Mouse (Mus musculus): Measurements from ENCODE around the gene Gm20716. TPM values are rescaled to one million over a fixed set of nuclear protein-coding genes. Genes with fewer than 3 reads are reported as not detected.

The Gm20716 gene
- polyA plus RNA-seq (2012; rRNA removed) = not detected in 2 replicates

DNA sequence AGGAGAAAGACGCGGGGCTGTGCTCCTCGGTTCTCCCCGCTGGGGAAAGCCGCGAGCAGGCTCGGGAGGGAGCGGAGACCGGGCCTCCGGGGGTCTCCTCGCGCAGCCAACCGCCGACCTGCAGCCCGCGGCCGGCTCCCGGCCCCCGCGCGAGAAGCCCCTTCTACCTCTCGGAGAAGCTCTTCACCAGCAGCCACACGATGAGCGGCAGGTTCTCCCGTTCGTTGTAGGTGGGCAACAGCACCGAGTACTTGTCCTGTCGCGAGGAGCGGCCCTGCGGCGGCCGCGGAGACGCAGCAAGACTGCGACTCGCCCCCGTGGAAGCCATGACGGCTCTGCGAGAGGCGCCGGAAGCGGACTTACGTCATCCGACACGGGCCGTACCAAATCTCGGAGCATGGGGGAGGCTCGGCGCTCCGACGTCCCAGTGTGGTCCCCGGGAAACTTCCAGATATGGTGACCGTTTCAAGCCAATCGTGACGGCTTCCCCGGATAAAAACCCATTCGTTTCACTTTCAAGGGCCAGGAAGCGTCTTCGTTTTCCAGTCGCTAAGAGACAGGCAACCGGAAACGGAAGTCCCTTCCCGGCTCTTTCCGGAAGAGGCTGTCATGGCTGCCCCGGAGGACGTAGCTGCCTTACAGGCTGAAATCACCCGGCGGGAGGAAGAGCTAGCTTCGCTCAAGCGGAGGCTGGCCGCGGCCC lies at the start of gene Gm20716, which contains the start of the genes Dpm1 and Mocs3:
Gene Gm20716 (minus strand): TSS at position 339 of the 703 bp plus-strand sequence.
Gene Dpm1 (minus strand): TSS at position 566 of the 703 bp plus-strand sequence.
Gene Mocs3 (plus strand): TSS at position 597 of the 703 bp plus-strand sequence.

DNA sequence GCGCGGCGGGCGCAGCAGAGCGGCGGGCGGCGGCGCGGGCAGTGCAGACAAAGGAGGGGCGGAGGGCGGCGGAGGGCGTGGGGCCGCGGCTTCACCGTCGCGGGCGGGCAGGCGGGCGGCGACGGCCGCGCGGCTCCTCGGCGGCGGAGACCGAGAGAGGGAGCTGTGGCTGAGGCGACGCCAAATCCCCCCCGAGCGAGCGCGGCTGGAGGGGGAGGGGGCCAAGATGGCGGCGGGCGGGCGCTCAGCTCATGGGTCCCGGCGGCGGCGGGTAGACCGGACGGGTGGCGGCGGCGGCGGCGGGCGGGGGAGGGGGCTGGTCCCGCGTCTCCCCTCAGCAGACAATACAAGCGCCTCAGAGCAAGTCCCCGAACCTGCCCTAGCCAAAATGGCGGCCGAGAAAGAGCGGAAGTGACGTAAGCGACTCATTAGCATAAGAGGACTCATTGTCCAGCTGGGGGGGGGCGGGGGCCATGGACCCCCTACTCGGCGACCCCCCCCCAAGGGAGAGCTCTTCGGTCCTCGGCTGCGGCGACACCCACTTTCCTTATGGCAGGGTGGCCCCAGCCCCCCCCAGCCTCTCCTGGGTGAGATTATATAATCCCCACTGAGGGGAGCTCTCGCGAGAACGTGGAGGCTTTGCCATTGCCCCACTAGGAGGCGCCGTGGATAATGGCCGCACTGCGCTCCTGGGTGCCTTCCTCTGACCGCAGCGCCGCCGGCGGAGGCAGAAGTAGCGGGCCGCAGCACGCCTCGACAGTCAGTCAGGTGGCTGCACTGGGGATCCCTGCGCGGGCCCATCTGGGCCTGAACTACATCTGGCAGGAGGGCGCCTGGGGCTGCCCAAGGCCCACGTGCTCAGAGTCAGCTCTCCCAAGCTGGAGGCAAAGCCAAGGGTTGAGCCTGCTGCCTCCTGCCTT lies 23.2 kb downstream of the Gm20716 start, which contains the start of gene Adnp:
Gene Adnp (minus strand): TSS at position 388 of the 920 bp plus-strand sequence.

Other genes with a start within 250 kb of the Gm20716 start
- gene Ripor3, start 219.7 kb downstream of the Gm20716 start, polyA plus RNA-seq (2012; rRNA removed) = 5.0 and 12.0 TPM in 2 replicates
- gene Pard6b, start 149.4 kb downstream of the Gm20716 start, polyA plus RNA-seq (2012; rRNA removed) = 10.2 and 13.0 TPM in 2 replicates
- gene Adnp, start 23.3 kb downstream of the Gm20716 start, polyA plus RNA-seq (2012; rRNA removed) = 4.8 and 7.4 TPM in 2 replicates
- 5.5 and 7.4 TPM in 2 replicates for gene Dpm1, start 227 bp upstream of the Gm20716 start, polyA plus RNA-seq (2012; rRNA removed)
- gene Mocs3, start 258 bp upstream of the Gm20716 start, polyA plus RNA-seq (2012; rRNA removed) = 13.4 and 36.3 TPM in 2 replicates
- gene Kcng1, start 51.4 kb upstream of the Gm20716 start, polyA plus RNA-seq (2012; rRNA removed) = 0.49 and 0.55 TPM in 2 replicates

Measured in stomach, adult 2 months (tissue).